Mouse (Mus musculus): Measurements from ENCODE around the gene Rp9.
"Not testable (repeated sequence)": the region's sequence is repeated elsewhere in the genome, so short reads cannot be mapped to it uniquely, and the experiment has no call there.

Rp9 gene

GRCm38 (mm10) chr9:22457142-22457835, 12.3 kb downstream of the Rp9 start:
- DNase-seq, result no peak

GRCm38 (mm10) chr9:22455041-22455440, 14.5 kb downstream of the Rp9 start:
- DNase-seq, result no peak

DNA sequence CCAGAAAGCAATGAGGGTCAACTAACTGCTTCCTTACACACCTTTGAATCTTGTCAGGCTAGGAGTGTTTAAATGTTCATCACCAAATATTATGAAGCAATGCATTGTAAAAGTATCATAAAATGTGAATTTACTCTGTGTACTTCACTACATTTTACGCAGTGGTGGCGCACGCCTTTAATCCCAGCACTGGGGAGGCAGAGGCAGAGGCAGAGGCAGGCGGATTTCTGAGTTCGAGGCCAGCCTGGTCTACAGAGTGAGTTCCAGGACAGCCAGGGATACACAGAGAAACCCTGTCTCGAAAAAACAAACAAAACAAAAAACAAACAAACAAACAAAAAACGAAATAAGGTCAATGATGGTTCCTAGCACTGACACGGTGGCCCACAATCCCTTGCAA, 15.6 kb downstream of the Rp9 start, which contains the start of gene Gm17545:
Gm17545 (plus strand) TSS at position 301 of the 400 bp plus-strand sequence.
- DNase-seq, result not testable (repeated sequence)

- no peak for DNase-seq
Measured at GRCm38 (mm10) chr9:22453501-22453924, 16.0 kb downstream of the Rp9 start.

DNA sequence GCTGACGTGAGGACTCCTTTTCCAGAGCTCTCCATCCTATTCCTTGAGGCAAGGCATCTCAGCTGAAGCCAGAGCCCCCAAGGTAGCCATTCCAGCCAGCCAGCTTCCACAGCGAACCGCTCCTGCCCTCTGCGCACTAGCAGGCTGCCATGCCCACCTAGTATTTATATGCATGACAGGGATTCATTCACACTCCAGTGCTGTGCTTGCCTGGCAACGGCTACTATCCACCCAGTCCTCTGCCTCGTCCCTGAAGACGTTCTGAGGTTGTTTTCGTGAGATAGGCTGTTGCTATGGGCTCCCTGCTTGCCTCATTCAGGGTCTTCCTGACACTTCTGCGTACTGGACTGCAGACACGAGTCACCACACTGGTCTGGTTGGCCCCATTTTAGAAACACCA, 16.8 kb downstream of the Rp9 start:
- DNase-seq, result no peak

DNA sequence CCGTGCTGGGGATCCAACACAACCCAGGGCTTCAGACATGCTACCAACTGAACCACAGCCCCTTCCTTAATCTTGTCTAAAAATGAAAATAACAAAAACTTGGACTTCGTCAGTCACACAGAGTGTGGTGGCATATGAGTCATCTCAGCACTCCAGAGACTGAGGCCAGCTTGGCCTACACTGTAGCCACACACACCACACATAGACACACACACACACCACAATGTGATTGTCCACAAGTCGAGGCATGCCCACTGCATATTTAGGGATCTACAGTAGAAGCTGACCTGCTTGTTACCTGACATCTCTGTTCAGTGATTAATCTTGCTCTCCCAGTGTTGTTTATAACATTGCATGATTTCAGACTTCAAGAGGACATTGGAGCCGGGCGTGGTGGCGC, 20.3 kb downstream of the Rp9 start:
- DNase-seq, result no peak

GRCm38 (mm10) chr9:22448420-22448819, 21.1 kb downstream of the Rp9 start:
- DNase-seq, result no peak

GRCm38 (mm10) chr9:22447213-22447612, 22.3 kb downstream of the Rp9 start:
- no peak for DNase-seq

- no peak for DNase-seq
Measured at GRCm38 (mm10) chr9:22445123-22445522, 24.4 kb downstream of the Rp9 start.

GRCm38 (mm10) chr9:22443157-22443556, 26.4 kb downstream of the Rp9 start:
- DNase-seq, result no peak

GRCm38 (mm10) chr9:22438826-22439225, 30.7 kb downstream of the Rp9 start:
- DNase-seq, result no peak

DNA sequence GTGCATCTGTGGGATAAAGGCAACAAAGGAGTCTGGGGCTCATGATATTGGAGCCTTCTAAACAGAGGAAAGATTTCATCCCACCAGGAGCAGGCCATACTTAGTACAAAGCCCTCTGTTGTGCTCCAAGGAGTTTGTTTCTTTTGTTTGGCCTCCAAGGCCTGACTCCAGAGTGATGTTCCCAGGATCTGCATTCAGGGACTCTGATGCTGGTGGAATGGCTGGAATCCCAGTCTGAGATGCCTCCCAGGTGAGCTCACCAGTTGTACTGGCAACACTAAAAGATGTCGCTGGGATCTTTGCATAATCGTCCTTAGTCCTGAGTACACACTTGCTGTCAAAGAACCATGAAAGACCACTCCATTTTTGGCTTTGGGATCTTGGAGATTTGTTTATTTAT, 35.4 kb downstream of the Rp9 start:
- no peak for DNase-seq

- no peak for DNase-seq
Measured at GRCm38 (mm10) chr9:22433221-22433620, 36.3 kb downstream of the Rp9 start.

DNA sequence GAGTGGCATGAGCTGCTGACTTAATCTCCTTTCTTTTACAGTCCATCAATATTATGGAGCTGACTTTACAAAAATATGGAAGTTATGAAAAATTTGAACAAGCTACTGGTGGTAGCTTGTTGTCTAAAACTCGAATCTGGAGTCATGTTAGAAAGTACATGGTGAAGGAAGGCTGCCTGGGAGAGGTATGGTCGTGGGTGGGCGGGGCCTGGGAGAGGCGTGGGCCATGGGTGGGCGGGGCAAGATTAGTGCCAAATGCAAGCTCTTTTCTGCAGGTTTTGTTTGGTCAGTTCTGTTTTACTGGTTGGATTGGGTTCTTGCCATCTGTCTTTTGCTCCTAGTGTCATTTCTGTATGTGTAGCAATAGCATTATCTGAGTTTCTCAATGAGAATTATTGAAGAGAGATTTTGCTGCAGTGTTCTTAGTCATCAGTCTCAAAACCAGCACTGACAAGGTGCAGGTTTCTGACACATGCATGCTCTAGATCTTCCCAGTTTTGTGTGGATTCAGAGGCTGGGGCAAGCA, 39.2 kb downstream of the Rp9 start:
- DNase-seq, result no peak

DNA sequence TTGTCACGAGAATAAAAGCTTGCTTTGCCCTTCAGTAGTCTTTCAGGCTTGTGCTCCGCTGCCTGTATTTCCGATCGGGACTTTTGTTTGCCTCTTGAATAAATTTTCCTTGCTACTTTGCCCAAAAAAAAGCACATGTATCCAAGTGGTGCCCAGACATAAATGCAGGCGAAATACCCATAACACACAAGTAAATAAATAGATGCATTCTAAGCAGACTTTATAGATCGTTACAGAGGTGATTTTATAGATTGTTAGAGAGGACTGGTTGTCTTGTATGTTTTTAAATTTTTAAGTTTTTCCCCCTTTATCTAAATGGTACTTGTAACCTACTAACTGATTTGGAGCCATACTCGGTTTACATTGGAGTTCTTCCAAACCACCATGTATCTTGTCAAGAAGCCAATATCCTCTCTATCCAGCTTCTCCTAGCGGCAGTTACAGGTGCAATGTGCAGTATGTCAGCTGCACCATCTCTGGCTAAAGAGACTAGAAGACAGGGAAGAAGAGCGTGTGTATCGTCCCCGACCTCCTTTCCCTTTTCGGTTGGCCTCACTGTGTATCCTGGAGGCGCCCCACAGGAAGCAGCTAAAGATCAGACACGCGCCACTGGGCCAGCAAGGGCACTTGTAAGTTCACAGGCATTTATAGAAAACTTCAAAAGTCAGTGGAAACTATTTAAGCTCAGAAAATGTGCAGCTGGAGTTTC, 39.9 kb downstream of the Rp9 start:
- DNase-seq, result no peak

GRCm38 (mm10) chr9:22428666-22429410, 40.7 kb downstream of the Rp9 start:
- DNase-seq, result no peak

GRCm38 (mm10) chr9:22428028-22428665, 41.4 kb downstream of the Rp9 start:
- no peak for DNase-seq

- no peak for DNase-seq
Measured at GRCm38 (mm10) chr9:22424719-22425118, 44.8 kb downstream of the Rp9 start.

DNA sequence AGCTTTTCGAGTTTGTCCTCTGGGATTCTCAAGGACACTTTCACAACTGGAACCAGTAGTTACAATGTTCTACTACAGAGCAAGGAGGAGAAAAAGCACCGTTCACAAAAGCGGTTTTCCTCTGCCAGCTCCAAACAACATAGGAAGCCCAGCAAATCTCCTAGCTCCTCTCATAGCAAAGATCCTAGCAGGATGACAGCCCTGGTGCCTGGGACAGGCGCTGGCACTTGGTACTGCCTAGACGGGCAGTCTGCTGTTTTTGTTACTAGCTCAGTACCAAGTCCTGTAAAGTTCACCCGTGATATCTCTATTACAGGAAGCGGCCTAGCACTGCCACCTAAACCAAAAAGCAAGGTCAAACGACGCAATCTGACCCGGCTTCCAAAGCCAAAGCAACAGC, 45.3 kb downstream of the Rp9 start:
- DNase-seq, result no peak

DNA sequence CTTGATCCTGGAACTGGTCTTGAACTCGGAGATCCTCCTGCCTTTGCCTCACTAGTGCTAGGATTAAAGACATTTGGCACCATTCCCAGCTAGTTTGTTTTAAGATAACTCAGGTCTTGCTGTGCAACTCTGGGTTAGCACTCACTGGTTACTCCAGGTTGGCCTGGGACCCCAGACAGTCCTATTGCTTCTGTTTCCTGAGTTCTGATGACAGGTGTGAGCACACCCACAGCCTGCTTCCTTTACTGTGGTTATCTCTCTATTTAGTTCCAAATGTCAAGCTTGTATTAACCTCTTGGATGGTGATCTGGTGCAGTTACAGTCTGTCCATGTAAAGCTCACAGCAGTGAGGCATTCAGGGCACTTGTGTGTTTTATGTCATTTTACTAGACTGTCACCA, 46.0 kb downstream of the Rp9 start:
- DNase-seq, result no peak

- DNase-seq, result no peak
Measured at GRCm38 (mm10) chr9:22422559-22422958, 47.0 kb downstream of the Rp9 start.

DNA sequence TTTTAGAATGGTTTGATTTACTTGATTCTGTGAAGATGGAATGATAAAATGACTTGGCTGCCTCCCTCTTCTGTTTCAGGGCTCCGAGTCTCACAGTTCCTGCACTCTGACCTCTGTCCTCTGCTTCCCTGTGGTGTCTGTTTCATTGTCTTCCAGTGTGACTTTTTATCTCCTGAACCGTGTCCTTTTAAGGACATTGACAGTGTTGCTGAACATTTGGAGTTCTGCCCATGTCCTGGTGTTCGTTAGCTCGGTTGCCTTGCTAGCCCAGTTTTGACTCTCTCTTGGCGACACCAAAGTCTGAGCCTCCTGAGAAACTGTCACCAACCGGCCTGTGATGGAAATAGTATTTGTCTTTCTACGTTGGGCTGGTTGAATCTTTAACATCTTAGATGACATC, 49.1 kb downstream of the Rp9 start:
- DNase-seq, result no peak

DNA sequence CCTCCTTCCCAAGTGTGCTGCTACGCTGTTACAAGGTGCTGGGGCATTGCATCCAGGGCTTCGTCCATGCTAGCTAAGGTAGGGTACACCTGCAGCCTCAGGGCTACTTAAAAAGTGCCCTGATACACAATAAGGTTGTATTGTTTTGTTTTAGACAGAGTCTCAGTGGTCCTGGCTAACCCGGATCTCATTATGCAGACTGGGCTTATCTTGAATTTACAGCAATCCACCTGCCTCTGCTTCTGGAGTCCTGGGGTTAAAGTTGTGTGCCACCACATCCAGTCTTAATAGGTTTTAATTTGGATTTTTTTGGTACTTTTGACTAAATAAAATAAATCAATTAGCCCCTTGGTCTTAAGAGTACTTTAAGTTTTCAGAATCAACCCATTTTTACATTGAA, 49.7 kb downstream of the Rp9 start:
- no peak for DNase-seq

All from cerebellum, adult 11 months (tissue).